Mouse (Mus musculus) thymus, postnatal 14 days (tissue): Measurements from ENCODE around the gene Ccdc6.

Experiments used
- DNase-seq: peaks from one replicate; pipeline ENCODE4 v3.0.0; 2021

Gene Ccdc6

DNA sequence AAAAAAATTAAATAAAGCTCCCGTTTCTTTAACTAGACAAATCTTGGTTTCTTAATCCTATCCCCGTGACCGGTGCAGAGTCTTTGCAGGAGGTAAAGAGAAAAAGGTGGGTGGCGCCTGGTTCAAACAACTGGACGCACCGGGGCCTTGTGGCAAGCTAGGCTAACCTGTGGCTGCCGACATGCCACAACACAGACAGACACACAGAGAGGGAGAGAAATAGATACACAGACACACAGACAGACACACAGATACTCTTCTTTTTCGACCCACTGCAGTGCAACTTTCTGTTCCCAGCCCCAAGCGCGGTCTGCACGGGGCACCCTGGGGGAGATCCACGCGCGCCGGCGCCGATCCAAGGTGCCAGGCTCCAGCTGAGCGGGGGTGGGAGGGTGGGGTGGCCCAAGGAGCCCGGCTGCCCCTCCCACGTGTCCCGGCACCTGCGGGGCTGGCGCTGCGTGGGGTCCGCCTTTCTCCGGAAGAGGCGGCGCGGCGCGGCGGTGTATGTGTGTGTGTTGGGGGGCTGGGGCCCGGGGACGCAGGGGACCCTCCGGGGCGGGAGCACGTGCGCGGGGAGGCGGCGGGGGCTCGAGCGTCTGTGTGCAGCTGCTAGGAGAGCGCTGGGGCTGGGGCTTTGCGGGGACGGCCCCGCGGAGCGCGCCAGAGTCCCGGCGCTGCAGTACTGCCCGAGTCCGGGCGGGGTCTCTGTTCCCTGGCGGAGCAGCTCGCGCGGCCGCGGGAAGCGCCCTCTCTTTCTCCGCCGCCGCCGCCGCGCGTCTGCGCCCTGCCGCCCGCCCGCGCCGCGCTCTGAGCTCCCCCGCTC, at the start of gene Ccdc6:
Gene Ccdc6, plus strand, starts transcription at position 756 of the 823 bp plus-strand sequence.
- DNase-seq, result peak; percentile 95

DNA sequence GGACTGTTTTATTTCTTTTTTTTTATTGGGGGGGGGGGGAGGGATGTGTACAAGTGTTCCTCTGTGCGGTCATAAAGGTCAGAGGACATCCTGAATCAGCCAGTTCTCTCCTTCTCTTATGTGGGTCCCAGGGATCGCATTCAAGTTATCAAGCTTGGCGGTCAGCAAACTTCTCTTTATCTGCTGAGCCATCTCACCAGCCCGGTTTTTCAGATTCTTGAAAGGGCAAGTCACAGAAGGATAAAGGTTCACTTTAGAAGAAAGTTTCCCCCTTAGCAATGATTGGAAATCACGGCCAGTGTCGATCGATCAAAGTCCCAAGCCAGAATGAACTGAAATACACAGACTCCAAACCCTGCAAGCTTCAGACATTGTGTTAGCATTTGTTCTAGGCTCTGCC, 47.1 kb upstream of the Ccdc6 start:
- no peak for DNase-seq

DNA sequence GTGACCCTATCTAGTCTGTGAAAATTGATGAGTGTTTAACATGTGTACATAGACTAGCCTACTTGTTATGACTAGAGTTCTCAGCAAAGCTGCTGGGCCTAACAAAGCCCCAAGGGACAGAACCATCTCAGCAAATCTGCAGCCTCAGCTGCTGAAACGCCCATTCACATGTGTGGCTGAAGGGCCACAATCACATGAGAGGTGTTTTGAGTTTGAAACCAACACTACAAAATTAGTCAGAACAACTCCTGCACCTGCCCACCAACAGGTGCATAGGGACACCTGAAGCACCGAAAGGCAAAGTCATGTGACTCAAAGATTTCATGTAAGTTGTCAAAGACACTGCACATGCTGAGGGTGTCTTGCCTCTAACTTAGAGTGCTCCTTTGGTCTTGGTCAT, 41.6 kb upstream of the Ccdc6 start:
- no peak for DNase-seq

DNA sequence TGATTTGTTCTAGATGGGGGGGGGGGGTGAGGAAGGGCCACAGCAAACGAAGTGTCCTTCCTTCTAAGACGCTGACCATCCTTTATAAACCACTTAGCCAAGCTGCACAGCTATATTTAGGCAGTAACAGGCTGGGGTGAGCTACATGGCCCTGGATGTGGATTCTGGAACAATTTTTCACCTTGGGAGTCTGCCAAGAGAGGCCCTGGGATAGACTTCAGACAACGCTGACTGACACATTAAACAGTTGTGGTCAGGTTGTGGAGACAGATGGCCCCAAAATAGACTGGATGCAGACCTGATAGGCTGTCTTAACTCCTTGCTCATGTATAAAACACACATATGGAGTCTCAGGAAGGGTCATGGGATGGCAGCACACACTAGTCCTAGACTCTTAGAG, 39.9 kb upstream of the Ccdc6 start:
- no peak for DNase-seq

DNA sequence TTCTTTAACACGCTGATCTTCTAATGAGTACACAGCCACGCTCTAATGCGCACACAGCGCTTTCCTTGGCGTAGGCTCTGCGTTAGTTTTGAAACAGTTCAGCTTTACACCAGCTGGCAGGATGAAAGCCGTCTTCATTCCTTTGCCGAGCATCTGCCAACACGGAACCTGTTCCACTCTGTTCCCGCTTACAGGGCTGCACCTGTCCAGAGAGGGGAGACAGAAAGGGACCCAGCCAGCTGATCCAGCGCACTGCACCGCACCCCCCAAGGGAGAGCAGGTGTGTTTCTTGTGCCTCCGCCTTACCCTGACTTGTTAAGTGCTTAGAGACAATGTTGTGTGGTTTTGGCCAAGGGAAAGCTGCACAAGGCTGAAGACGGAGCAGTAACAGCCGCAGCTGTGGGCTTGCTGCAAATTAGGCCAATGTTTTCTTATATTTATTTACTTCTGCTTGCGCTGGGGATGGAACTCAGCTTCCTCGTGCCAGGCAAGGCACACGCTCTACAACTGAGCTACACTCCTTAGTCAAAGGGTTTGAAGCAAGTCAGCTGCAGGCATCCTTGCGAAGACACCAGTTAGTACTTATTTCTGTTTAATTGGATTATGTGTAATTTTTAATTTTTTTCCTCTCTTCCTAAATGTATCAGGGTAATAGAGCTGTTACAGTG, 36.8 kb upstream of the Ccdc6 start:
- DNase-seq, result peak; percentile 81

DNA sequence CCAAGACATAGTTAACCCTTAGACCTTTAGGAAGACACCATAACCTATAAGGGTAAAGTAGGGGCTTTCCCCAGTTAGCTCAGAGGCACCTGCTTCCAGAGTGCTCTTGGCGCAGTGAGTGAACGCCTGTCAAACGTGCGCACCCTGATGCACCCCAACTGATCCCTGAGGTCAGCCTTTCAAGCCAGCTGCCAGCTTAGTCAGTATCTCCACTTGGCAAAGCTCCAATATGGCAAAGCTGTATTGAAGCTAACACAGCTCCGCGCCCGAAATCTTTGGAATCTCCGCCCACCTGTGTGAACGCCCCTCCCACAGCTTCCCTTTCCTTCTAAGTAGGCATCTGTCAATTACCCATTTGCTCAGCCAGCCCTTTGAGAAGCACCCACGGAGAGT, 36.2 kb upstream of the Ccdc6 start:
- DNase-seq, result peak; percentile 76

DNA sequence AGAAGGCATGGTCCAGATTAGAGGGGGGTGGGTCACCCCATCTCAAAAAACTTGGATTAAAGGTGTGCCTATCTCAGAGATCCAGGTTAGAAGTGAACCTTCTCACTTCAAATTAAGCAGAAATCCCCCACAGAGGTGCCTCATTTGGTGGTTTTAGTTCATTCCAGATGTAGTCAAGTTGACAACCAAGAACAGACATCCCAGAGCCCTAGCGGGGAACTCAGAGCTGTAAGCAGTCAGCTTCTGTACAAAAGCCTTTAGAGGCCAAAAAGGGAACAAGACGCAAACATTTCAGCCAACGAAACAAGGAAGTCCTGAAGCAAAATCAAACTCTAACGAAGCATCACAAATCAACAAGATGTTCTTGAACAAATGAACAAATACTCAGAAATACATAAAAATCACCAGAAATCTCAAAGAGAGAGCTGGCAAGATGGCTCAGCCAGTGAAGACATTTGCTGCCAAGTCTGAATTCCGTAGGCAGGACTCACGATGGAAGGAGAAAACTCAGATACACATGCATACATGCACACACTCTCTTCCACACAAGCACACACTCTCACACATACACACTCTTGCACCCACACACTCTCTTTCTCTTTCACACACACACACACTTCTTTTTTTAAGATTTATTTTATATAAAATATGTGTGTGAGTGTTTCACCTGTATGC, 32.9 kb upstream of the Ccdc6 start:
- DNase-seq, result no peak

DNA sequence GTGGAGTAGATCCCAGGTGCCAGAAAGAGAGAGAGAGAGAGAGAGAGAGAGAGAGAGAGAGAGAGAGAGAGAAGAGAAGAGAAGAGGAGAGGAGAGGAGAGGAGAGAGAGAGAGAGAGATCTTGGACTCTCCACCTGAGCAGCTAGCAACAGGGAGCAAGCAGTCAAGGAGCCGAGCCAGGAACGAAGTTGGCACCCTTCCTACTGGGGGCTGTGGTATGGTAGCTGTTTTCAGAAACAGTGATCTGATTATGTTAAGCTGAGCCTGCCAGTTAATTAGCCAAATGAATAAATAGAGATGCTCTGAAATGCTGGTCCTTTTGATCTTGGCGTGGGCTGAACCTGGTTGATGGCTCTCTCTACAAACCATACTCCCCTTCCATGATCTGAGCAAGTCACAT, 31.7 kb upstream of the Ccdc6 start:
- no peak for DNase-seq

DNA sequence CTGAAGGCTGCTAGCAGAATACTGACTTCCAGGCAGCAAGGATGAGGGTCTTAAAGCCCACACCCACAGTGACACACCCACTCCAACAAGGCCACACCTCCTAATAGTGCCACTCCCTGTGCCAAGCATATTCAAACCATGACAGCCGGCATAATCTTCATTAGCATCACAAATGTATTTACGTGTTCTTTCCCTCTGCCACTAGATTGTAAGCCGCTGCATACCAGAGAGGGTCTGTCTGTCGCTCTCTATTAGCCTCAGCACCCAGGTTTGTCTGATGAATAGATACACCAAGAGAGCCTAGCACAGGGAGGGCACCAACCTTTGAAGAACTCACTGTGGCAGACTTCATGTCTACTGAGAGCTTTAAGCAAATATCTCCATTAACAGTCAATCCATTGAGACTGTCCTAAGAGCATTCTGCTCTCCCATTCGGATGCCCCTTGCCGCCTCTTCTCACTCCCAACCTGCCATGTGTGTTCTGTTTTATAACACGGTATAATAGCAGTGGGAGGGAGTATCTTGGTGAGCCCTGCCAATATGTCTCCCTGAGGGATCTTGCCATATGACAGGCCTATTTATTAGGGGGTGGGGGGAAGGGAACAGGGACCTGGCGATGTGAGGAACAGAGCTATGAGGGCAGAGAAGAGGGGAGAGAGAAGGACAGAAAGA, 30.3 kb upstream of the Ccdc6 start:
- no peak for DNase-seq

DNA sequence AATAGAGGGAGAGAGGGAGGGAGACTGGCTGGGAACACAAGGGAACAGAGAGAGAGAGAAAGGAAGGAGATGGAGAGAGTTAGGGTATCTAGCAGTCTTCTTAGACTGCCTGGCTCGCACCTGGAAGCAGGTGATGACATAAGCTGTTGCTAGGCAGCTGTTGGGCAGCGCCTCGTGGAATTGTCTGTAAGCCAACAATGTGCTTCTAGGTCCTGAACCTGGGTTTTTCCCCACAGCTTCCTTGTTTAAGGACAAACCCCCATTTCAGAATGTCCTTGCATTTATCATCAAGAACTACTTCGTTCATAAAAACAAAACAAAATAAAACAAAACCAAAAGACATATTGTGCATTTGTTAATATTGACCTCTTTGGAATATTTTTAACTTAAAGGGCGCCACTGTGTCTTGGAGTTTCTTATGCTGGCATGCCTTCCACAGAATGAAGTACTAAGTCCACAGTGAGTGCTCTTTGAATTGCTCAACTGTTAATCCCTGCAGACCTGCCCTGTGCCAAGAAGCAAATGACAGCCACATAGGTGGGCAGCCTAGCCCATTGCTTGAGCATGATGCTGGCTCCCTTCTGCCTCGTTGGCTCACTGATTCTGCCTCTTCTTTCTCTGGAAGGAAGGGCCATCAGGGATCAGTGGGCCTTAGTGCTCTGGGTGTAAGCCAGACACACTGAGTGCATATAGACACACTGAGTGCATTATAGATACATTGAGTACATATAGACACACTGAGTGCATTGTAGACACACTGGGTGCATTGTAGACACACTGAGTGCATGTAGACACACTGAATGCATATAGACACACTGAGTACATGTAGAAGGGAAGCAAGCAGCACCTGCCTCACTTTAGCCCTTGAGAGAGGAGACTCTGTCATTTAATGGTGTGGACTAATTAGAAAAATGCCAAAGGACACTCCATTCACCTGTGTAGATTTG, 29.5 kb upstream of the Ccdc6 start:
- DNase-seq, result no peak

DNA sequence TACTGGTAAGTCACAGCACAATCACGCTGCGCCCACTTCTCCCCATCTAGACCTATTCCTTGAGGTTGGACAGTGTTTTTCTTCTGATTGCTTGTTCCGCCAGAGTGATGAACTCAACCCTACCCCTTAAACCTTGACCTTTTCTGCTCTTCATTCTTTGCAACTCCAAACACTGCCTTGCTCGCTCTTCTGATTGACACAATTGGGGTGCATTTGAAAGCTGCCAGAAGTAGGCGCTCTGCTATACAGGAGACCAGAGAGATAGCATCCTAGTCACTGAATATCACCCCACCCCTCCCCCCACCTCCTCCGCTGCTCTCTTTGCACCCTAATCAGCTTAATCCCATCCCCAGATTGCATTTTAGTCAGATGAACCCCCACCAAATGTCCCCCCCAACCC, 27.6 kb upstream of the Ccdc6 start:
- no peak for DNase-seq

DNA sequence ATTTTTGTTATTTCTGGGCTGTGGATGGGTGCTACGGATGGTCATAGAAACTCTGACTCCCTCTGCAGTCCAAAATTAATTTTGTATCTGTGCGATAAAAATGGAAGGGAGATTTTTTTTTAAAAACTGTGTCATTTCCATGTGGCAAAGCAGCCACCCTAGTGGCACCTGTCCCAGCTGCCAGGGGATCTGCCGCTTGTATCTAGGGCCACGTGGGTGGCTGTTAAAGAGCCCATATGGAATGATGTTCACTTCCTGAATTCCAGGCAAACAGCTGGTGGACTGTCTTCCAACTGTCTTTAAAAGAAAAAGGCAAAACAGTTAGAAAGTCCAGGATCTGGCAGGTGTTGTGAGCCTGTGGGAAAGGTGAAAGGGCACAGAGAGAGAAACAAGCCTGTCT, 25.6 kb upstream of the Ccdc6 start:
- no peak for DNase-seq

DNA sequence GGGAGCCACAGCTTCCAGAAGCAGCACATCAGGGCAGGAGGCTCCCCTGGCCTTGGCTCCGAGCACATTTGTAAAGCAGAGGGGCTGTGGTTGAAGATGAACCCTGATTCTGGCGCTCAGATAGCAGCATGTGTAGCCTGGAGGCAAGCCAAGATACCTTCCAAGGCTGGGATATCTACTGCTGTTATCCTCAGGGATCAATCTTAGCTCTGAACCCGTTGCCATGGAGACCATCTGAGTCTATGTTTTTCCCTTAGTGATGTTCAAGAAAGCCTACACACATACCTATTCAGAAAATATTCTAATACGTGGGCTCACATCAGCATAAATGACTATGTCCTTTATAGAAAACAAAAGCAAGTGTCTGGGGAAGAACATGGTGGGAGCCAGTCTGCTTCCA, 19.5 kb upstream of the Ccdc6 start:
- no peak for DNase-seq

DNA sequence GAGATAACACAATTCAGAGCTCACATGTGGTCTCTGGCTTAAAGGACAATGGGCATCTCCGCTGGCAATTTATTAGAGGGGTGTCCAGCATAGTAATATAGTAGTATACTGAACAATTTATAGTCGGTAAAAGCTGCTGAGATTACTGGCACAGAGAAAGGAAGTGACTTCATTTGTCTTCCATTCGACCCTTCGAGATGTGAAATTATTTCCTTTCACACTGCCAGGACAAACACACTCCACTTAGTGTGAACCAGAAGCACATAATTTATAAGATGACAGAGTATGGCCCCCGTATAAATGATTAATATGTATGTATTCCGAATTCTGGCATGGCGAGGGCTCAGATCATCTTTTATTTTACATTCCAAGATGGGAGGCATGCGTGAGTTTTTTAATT, 16.0 kb upstream of the Ccdc6 start:
- no peak for DNase-seq

DNA sequence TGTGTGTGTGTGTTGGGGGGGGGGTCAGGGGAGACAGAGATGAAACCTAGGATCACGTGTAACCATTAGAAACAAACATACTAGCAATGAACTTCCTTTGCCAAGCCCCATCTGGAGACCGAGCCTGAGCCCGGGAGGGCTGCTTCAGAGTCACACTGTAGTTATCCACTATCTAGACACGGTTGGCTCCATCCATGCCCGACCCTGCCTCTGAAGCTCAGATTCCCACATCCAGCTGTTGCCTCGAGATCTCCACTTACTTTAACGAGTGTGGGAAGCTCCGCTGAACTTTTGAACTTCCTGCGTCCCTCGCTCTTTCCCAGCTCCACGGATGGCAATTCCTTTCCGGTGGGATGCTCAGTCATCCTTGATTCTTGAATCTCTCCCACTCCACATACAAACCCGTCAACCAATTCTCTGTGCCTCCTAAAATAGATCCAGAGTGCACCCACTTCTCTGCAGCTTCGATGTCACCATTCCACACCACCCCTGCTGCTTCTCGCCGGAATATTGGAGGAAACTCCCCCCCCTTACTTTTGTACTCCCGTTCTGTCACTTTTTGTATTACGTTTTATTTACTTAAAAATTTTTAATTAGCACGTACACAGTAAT, 15.3 kb upstream of the Ccdc6 start:
- no peak for DNase-seq

DNA sequence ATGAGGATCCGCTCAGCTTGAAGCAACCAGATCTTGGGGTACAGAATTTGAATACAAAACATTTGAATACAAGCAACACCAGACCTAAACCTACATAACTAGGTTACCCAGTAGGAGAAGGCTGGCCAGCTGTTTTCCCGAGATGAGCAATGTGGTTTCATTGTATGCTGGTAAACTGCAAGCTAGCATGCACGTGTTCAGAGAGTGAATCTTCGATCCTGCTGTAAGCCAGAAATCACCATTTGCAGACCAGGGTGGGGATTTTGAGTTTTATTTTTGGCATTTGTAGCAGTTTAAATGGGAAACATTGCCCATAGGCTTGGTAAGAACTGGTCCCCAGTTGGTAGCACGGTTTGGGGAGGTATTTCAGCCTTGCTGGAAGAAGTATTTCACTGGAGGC, 13.7 kb upstream of the Ccdc6 start:
- DNase-seq, result peak; percentile 41

DNA sequence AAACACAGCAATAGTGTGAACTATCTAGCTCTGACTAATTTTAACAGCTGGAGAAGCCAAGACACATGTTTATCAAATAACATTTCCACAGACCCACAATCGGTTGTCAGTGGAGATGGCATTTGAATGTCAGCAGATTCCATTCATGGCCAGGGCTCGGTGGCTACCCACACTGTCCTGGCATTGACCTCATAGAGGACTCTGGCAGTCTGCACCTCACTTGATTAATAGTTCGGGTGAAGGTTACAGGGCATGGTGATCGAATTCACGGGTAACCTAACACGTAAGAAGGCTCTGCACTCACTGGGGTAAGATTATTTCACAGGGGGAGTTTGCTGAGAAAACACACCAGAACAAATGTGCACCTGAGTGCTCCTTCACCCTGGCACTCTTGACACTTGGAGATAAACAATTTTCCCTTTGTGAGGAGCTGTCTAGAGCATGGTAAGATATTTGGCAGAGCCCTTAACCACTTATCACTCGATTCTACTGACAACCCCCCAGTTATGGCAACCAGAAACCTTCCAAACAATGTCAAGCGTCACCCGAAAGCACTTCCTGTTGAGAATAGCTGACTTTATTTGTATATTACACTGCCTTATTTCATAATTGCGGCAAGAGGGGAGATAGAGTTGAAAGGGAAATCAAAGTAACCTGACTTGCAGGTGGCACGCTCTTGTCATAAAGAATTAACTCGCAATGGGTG, 11.5 kb upstream of the Ccdc6 start:
- no peak for DNase-seq

DNA sequence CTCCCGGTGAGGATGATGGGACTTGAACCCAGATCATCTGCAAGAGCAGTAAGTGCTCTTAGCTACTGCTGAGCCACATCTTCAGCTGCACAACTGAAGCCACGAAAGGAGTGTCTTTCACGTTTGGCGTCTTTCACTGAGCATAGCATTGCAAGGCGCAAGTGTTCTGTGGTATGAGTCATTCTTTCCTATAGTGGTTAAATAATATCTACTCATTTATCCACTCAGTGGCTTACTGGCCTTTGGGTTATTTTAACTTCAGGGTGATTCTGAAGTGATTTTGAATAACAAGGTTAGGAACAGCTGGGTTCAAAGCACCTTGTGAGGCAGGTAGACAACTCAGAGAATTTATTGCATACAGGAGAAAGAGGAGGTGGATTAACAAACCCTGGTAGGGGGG, 8.1 kb upstream of the Ccdc6 start:
- no peak for DNase-seq

DNA sequence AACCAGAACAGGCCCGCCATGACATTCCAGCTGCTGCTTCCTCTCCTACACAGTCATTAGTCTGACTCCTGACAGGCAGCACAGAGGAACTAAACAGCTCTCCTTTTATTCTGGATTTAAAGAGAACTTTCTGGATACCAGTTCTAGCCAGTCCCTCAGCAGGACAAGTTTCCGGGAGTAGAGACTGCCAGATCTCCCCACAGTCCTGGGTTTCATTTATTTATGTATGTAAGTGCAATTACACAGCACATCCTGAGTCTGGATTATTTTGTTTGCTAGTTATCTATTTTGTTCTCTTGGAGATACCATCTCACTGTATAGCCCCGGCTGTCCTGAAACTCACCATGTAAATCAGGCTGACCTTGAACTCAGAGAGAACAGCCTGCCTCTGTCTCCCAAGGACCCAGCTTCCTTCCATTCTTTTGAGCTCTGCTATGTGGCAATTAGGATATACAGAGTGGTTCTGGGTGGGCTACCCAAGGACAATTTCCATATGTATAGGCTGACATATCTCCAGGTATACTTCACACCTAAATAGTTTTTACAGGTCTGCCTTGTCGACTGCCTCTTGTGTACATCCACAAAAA, 5.0 kb upstream of the Ccdc6 start:
- DNase-seq, result no peak

DNA sequence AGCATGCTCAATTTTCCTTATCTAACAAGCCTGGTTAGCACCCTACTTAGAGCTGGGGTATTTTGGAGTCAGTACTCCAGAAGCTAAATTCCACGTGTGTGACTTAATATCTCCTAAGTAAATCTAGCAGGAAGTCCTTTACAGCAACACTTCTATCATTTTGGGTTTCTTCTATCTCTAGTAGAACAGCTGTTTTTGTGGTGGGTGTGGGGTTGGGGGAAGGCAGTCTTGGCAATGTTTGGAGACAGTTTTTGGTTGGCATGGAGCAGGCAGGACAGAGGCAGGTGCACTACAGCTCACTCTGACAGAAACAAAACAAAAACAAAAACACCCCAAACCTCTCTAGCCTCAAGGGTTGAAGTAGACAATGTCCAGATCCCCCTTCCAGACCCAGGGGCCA, 3.1 kb upstream of the Ccdc6 start:
- DNase-seq, result no peak

DNA sequence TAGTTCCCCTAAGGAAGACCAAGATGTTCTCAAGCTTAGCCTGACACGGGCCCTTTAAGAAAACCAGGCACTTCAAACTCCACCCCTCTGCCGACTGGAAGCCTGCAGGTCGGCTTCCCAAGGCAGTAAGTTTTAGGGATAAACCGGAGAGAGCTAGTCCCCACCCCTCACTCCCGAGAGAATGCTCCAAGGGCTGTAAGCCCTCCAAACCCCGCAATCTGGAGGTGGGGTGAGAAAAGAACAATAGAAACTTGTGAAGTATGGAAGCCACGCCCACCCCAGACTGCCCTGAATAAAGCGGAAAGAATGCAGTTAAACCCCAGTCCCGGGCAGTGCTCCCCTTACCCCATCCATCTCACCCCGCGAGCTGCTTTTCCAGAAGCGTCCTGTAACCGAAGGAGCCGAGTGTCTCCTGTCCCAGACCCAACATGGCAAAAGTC, 1.9 kb upstream of the Ccdc6 start:
- DNase-seq, result peak; percentile 77
